Mouse (Mus musculus) WW6 (cell line): ENCODE results near the gene Ecm1.
"Not testable (repeated sequence)": the region's sequence is repeated elsewhere in the genome, so short reads cannot be mapped to it uniquely, and the experiment has no call there.

ENCODE experiments used
- DNase-seq: peaks from one replicate; pipeline ENCODE4 v3.0.0-alpha.2; 2013; ENCODE audit warnings: low read depth, low spot score

Gene Ecm1

GRCm38 (mm10) chr3:95690552-95690951, 48.8 kb downstream of the Ecm1 start:
- not testable (repeated sequence) for DNase-seq

DNA sequence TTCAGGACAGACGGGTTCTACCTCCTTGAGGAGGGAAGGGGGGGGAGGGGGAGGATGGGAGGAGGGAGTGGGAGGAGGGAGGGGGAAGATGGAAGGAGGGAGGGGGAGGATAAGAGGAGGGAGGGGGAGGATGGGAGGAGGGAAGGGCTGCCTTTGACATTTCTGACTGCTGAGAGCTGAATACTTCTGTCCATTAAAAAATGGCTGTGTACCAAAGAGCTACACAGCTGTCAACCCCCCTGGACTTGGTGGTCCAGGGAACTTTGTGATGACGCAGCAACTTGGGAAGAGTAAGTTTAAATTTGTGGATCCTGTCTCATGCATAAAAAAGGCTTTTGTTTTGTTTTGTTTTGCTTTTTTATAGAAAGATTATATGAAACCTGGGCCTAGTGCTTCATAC, 49.4 kb downstream of the Ecm1 start:
- no peak for DNase-seq

DNA sequence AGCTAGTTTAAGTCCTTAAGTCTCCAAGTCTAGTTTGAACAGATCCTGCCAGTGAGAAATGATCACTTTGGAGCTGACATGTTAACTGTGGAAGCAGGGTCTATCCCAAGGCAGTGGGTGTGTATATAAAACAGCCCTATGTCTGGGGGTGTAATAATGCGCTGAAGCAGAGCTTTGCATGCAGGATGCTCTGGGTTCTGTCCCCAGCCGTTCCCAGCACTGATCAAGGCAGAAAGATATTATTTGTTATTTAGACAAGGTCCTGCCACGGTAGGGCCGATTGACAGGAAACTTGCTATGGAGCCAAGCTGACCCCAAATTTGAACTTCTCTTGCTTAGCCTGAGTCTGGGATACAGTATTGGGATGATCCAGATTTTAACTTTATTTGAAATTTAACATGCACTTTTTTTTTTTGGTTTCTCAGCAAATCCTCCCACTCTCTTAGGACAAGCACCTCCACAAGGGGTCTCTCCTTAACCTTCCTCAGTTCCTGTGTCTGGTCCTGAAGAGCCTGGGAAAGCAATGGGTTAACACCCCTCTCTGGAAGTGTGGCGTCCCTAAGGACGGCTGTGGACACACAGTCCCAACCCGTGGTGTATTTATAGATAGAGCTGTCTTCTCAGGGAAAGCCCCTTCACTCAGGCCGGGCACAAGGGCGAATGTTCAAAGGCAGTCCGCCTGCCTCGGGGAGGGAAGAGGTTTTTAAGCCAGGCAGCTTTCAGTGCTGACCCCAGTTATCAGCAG, 50.0 kb downstream of the Ecm1 start:
- DNase-seq, result no peak

DNA sequence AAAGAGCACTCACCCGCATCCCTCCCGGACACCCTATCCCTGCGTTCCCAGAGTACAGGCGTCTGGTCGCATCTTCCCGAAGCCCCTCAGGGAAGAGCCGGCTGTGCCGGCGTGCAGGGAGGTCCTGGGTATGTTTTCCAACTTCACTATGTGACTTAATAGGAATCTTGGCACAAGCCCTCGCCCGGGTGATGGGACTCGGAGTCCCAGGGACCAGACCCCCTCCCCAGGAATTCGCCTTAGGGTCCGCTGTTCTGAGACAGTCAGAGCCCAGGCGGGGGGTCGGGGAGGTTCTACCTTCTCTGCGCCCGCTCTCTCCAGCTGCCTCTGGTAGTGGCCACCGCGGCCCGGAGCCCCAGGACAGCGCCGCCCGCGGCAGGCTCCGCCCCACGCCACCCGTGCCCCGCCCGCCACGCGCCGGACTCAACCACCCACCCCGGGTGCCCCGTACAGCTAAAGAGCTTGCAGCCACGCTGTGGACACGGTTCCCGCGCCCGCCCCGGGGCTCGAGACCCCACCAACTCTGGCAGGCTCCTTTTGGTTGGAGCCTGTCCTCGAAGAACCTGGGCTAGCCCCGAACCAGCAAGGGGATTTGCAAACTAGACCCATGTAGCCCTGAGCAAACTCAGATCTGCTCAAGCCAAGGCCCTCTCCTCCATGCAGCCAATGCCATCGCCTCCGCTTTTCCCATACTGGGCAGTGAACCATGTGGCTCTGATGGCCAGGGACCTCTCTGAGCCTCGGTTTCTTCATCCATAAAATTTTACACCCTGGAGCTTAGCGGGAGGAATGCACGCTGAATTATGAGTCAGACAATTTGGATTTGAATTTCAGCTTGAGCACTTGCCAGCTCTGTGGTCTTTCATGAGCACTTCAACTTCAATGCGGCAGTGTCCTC, 51.6 kb downstream of the Ecm1 start, which contains the start of gene Adamtsl4:
Gene Adamtsl4 (minus strand): TSS at position 394 of the 898 bp plus-strand sequence.
- no peak for DNase-seq

DNA sequence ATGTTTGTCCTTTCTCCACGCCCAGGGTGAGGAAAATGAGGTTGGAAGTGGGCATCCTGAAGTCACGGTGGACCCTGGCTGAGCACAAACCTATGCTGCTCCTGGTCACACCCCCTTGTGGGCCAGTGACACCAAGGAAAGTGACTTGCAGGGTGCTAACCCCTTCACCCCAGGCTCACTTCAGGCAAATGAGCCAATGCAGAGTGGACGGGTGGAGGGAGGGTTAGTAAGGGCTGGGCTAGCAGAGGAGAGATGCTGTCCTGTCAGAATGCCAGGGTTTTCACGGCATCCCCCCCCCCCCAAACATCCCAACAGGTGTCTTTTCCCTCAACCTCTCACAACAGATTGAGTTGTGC, 52.2 kb downstream of the Ecm1 start:
- no peak for DNase-seq

DNA sequence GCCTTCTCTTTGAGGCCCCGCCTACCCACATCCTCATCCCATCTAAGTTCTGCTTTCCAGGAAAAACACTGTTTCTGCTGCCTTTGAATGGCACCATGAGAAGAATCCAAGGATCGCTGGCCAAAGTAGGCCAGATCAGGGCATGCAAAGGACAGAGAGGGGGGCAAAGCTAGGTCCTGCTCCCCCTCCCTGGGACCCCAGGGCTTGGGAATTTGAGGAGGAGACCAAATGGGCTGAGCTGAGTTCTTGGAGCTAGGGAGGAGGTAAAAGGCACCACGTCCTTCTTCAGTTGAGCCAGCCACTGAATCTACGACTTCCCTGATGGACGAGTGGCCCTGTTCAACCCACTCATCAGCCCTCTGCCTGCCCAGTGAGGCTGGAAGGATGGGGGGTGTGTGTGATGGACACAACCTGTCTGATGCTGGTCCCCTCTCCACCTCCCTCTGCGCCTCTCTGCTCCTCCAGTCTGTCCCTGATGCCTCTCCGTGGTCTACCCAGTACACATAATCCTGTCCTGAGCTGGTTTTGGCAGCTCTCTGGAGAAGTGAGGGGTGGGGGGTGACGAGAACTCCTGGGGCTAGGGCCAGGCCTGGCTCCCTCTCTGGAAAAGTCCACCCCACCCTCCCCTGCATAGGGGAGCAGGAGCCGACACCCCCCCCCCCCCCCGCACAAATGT, 52.7 kb downstream of the Ecm1 start:
- DNase-seq, result no peak

DNA sequence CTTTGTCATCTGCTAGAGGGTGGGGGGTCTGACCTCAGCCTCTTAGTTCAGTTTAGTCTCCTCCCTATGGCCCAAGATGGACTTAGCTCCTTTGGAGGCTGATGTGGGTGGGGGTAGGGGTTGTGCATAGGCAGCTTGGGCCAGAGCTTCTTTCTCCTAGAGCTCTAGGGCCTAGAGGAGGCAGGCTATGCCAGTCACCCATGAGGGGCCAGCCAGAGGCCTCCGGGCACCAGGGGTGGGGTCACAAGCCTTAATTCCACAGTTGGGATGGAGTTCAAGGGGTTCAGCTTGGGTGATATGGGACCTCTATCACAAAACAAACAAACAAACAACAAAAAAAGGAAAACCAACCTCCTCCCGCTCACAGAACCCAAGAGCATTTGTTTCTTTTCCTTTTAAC, 53.7 kb downstream of the Ecm1 start:
- DNase-seq, result no peak

DNA sequence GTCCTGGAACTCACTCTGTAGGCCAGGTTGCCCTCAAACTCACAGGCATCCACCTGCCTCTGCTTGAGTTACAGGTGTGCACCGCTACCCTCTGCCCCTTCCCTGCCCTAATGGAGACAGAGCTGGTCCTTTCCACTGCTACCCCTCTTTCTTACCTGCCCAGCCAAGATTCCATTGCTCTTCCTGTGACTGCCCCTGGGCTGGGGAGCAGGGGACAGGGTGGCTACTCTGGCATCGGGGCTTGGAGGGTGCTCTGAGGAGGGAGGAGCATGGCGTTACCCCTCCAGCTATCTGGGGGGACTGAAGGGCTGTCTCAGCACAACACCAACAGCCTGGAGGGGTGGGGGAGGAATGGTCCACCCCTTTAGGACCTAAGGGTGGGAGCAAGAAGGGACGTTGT, 54.1 kb downstream of the Ecm1 start:
- no peak for DNase-seq

DNA sequence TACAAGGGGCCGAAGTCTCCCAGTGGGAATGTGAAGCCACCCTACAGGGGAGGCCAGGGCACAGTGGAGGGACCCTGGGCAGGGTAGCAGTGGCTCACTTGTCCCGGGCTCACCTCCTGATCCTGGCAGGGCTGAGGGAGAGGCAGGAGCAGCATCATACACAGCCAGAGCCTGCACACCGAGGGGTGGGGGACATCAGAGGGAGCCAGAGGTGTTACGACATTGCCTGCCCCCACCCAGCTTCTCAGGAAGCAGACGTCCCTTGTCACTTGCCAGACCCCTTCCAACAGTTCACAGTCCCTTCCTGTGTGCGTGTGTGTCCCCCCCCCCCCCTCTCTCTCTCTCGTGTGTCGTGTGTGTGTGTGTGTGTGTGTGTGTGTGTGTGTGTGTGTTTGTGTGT, 54.5 kb downstream of the Ecm1 start:
- DNase-seq, result no peak
